Mouse (Mus musculus) 416B (cell line): ENCODE data around the gene Znhit3.
"Not testable (repeated sequence)": the region's sequence is repeated elsewhere in the genome, so short reads cannot be mapped to it uniquely, and the experiment has no call there.

ENCODE experiments used
- DNase-seq: peaks from one replicate; pipeline ENCODE4 v3.0.0; 2011; ENCODE audit warnings: low read depth

Znhit3 gene

DNA sequence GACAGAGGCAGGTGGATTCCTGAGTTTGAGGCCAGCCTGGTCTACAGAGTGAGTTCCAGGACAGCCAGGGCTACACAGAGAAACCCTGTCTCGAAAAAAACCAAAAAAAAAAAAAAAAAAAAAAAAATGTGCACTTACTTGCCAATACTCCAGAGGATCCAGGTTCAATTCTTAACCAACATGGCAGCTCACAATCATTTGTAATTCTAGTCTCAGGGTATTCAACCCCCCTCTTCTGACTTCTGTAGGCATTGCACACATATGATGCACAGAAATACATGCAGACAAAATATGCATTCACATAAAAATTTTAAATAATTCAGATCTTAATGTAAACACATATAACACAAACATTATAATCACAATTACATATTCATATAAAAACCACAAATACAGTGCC lies 40.1 kb downstream of the Znhit3 start:
- DNase-seq = not testable (repeated sequence)

DNA sequence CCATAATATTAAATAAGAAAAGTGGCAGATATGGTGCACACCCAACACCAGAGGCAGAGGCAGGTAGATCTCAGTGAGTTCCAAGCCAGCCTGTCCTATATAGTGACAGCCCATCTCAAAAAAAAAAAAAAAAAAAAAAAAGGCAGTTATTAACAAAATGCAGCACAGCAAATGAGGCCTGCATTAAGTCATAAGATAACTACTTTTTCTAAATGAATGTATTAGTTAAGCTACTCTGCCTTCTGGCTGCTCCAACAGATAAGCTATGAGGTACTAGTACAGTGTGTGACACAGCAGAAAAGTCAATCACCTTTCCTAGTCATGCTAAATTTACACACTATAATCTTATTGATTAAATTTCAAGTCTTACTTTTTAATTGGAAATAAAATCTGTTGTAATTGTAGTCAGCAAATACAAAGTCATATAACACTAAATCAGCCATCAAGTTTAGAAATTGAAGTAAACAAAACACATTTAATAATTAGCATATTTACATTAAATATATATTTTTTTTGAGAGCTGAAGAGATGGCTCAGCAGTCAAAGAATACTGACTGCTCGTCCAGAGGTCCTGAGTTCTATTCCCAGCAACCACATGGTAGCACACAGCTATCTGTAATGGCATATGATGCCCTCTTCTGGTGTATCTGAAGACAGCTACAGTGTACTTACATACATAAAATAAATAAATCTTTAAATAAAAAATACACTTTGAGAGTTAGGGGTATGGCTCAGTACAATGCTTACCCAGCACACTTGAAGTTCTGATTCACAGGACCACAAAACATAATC lies 42.9 kb downstream of the Znhit3 start:
- DNase-seq = peak; percentile 34

DNA sequence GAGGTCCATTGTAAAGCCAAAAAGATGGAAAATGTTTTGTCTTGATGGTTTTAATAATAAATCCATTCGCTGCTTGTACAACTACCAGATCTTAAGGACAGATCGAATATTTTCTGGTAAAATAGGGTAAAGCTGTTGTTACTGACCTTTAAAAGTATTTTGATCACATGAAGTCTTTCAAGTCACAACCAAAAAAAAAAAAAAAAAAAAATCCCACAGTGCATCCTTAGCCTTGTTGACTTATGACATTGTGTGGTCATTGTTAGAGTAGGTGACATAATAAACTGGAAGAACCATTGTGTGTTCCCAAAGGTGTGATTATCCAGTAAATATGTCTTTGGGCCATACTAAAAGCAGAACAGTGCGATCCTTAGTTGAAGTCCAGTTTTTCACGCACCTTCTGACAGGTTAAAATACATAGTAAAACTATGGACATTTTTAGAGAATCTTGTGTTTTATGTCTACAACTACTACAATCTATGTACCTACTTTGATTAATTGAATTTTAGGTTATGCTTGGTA lies 44.6 kb downstream of the Znhit3 start:
- no peak for DNase-seq

DNA sequence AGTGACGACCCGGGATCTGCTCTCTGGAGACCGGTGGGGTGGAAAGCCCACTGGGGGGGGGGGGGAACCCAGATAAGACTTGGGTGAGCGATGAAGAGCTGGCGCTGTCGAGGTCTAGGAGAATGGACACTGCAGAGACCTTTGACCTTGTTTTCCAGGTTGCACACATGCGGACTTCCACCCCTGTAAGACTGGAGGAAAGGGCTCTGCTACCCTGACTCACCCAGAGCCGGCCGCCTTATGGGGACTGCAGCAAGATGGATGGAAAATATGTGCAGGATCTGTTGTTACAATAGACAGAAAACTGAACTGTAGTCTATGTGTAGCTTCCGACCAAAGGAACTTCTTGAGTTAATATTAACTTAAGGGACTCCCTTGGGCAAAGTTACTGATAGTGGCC lies 45.1 kb downstream of the Znhit3 start:
- peak; percentile 84 for DNase-seq

DNA sequence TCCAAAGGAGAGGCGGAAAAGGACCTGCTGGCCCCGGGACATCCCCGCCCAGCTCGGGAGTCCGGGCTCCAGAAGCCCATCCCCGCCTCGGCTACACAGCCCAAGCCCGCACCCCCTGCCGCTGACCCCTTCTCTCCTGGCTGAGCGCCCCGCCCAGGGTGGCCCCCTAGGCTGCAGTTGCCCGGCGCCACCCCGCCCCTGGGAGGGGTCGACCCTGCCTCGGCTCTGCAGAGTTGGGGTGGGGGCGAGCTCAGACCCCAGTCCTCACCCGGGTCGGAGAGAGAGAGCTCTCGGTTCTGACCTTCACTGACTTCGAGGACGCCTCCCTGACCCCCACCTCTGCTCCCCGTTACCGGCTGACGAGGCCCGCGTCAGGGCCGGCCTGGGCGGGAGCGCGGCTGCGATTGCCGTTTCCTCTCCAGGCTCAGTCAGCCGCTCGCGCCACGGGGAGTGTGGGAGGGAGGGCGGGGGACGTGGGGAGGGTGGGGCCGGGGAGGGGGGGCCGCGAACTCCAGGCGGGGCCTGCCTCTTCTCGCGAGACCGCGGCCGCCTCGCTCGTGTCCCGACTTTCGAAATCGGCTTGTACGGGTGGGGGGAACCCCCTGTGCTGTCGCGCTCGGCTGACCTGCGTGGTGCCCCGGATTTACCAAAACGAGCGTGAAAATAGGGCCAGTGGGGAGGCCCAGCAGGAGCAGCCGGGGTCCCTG lies 45.7 kb downstream of the Znhit3 start, which contains the start of gene Ggnbp2:
Gene Ggnbp2 (minus strand): TSS at position 481 of the 707 bp plus-strand sequence.
- DNase-seq = peak; percentile 94

DNA sequence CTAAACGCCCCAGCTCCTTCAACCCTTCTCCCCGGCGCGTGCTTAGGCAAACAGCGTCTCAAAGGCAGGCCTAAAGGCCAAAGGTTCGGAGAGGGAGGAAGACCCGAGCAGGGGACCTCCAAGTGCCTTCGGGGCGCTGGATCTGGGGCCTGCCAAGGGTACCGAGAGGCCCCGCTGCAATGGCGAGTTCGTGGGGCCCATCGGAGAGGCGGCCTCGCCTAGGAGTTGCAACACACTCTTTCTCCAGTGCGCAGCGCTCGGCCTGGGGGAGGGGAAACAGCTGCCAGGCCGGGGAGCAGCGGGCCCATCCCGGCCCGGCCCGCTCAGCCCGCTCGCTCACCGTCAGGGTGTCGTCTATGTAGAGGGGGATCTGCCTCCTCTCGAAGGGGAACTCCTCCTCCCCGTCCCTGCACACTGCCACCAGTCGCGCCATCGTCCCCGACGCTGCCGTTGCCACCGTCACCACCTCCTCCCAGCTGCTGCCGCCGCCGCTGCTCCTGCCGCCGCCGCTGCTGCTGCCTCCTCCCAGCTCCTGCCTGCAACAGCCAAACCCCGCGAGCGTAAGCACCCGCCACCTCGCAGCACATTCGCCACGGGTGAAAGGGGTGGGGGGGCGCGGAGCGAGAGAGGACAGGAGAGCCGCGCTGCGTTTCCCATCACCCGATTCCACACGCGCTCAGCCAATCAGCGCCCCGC lies 46.5 kb downstream of the Znhit3 start:
- DNase-seq = peak; percentile 95

DNA sequence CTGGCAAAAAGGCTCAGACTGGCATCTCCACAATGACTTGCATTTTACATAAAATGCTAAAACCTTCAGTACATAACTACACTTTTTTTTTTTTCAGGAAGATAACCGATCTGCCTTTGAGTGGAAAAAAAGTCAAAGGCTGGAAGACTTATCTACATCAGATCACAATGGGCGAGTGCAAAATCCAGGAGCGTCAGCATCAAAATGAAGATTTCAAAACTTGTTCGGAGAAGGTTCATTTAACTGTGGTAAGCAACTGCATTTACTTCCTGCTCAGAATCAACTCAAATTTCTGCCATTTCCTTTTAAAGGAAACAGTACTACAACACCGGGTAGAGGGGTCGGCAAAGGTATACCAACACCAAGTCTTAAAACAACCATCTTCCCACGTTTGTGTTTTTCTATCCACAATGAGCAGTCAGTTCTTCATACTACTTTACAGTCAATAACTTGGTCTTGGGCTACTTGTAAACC lies 47.3 kb downstream of the Znhit3 start:
- peak; percentile 74 for DNase-seq

DNA sequence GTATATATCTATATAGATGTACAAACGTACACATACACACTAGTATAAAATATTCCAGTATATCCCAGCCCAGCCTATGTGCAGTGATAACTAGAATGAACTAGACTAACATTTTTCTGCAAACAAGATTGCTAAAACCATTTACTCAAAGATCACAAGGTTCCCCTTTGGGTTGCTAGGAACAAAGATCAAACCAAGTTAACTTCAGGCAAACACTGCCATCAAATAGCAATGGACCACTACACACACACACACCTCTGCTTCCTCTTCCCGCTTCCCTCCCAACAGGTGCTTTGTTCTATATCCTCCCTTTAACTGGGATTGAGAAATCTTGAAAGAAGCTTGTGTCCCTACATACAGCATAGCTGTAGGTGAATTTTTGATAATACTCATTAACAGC lies 48.6 kb downstream of the Znhit3 start:
- DNase-seq = no peak

DNA sequence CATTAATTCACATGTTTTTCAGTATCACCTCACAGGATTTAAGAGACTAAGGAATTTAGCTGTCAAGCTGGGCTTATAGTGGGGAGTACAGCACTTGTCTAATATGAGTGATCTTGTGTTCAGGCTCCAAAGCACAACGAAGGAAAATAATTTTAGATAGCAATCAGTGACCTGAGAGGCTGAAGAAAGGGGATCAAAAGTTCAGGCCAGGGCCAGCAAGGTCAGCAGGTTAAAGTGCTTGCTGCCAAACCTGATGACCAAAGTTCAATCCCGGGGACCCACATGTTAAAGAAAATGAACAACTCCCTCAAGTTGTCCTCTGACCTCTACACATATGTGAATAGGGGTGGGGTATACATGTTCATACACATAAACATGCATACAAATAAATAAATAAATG lies 50.9 kb downstream of the Znhit3 start:
- DNase-seq = no peak
